In genomic region chr9:62013316-62014097, GRCm38 (mm10) we compare ENCODE assay signal across 16 mouse cellular contexts. TPM values are rescaled to one million over a fixed set of nuclear protein-coding genes. Genes with fewer than 3 reads are reported as not detected.
"Had no signal": no experiment of that assay in that cellular context is flagged by ENCODE, and none has a peak within 500 bp of the region (broad histone marks: within the 10 kb centered on the region; RNA-seq: fewer than 3 reads in every experiment).

No protein-coding gene starts in this region.

- H3K4me1 ChIP-seq: midbrain, embryonic 12.5 days; midbrain, embryonic 15.5 days; neural tube, embryonic 12.5 days; neural tube, embryonic 15.5 days had no signal

- H3K27ac ChIP-seq: kidney, postnatal 0 days; left cerebral cortex, adult 2 months; liver, embryonic 14.5 days; midbrain, embryonic 12.5 days; midbrain, embryonic 15.5 days; neural tube, embryonic 12.5 days; neural tube, embryonic 15.5 days; stomach, embryonic 15.5 days had no signal

- ATAC-seq: intestine, embryonic 16.5 days; liver, postnatal 0 days; midbrain, embryonic 15.5 days had no signal

- H3K4me3 ChIP-seq: left cerebral cortex, adult 2 months; midbrain, embryonic 12.5 days; midbrain, embryonic 15.5 days; neural tube, embryonic 12.5 days; neural tube, embryonic 15.5 days; stomach, embryonic 15.5 days had no signal

- H3K27me3 ChIP-seq: midbrain, embryonic 12.5 days; midbrain, embryonic 15.5 days; neural tube, embryonic 12.5 days; neural tube, embryonic 15.5 days; stomach, embryonic 15.5 days had no signal

- H3K9me3 ChIP-seq: midbrain, embryonic 12.5 days; midbrain, embryonic 15.5 days; neural tube, embryonic 12.5 days; neural tube, embryonic 15.5 days; stomach, embryonic 15.5 days had no signal

- H3K4me2 ChIP-seq: midbrain, embryonic 12.5 days; midbrain, embryonic 15.5 days; neural tube, embryonic 12.5 days; neural tube, embryonic 15.5 days; stomach, embryonic 15.5 days had no signal

- H3K36me3 ChIP-seq: midbrain, embryonic 12.5 days; midbrain, embryonic 15.5 days; neural tube, embryonic 12.5 days; neural tube, embryonic 15.5 days; stomach, embryonic 15.5 days had no signal

- H3K9ac ChIP-seq: liver, embryonic 14.5 days; liver, postnatal 0 days; midbrain, embryonic 12.5 days; midbrain, embryonic 15.5 days; neural tube, embryonic 12.5 days; neural tube, embryonic 15.5 days; stomach, embryonic 15.5 days had no signal

- DNase-seq: kidney, adult 2 months; layer of hippocampus, postnatal 36 days; liver, postnatal 0 days; right cerebral cortex, postnatal 25 days; spleen, adult 18-20 months; thymus, postnatal 36 days had no signal

RNA-seq across cellular contexts. Expression of gene Paqr5, which starts 13.1 kb away (rescaled TPM):
- total RNA-seq: liver, adult 2 months had no signal
